Mouse (Mus musculus) urinary bladder, postnatal 10 days (tissue): ENCODE data around the gene Fam240b.
A peak's percentile ranks its signal among the peaks of the same experiment; 100 is the strongest.

Experiments used
- DNase-seq: peaks from one replicate; pipeline ENCODE4 v3.0.0; 2022; ENCODE audit warnings: low spot score

The Fam240b gene

DNA sequence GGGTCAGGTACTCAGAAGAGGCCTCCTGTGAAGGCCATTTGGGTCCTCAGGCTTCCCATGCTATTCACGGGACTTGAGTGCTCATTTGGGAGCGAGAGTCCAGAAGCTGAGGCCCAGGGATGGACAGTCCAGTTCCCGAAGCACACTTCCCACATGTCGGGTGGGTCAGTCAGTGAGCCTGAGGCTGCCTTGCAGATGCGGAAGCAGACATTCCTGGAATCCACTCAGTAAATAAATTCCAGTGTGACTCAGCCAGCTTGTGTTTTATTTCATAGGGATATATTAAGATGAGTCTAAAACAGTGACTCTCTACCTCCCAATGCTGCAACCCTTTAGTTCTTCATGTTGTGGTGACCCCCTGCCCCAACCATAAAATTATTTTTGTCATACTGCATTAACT is 58.1 kb downstream of the Fam240b start:
- DNase-seq = no peak

DNA sequence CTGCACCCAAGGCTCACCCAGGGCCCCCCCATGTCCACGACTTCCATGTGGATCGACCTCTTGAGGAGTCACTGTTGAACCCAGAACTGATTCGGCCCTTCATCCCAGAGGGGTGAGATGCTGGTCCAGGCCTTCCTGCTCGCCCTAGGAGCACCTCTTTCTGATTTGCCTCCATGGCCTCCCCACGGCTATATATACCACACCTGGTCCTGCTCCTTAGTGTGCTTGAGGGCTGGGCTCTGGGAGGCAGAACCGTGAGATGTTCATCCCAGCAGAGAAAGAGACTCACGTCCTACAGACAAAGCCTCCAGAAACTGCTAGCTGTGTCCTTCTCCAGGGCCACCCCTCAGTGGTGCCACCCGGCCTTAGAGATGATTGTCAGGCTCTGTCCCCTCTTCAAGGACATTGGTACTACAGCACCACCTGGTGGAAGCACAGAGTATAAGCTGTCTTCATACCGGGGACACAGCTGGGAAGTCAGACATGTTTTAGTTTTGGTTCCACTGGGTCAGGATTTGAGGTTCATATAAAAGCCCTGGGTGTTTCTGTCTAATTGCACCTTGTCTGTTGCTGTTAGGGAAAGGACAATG is 58.6 kb downstream of the Fam240b start:
- no peak for DNase-seq

DNA sequence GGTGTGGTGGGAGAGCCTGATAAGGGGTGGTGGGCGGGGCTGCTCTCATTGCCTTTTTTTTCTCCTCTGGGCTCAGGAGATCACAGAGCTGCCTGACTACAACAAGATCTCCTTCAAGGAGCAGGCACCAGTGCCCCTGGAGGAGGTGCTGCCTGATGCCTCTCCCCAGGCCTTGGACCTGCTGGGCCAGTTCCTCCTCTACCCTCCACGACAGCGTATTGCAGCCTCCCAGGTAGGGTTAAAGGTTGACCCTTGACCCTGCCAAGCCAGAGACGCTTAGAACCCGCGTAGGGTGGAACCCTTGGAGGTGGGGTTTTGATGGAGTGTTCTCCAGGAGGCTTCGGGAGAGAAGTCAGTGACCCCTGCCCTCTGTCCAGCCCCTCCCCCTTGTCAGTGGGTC is 59.8 kb downstream of the Fam240b start:
- no peak for DNase-seq

DNA sequence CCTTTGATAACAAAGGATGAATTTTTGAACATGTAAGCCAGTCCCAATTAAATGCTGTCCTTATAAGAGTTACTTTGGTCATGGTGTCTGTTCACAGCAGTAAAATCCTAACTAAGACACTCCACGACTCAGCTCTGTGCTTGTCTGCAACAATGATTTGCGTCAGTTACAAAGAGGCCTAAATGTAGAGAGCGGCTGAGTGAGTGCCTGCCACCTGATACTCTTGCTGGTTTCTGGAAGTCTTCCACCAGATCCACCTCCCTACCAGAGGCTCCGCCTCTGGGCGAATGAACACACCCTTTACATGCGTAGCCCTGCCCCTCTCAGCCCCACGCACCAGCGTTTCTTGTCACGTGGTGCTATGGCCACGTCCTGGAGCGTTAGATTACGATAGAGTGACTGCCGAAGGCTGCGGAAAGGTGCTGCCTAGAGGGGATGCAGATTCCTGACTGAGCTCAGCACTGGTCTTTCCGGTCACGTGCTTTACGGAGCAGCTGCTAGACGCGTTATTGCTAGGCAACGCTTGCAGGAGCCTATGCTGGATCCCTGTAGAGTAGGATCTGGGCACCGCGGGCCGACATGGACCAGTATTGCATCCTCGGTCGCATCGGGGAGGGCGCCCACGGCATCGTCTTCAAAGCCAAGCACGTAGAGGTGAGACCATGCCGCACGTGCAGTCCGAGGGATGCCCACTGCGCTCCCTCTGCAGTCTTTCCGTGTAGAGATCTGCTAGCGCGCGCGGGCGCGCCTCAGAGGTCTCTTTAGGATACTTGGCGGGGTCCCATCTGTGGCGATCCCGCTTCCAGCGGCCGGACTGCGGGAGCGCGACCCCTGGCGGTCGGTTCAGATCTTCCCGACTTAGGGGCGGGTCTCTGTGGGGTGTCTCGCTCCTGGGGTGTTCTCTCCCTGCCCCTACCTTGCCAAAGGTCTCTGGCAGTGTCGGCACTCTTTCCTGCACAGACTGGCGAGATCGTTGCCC is 65.3 kb downstream of the Fam240b start, which contains the start of gene Cdk20:
Cdk20 (plus strand) TSS at position 298 of the 979 bp plus-strand sequence.
- peak; percentile 59 for DNase-seq
